Mouse (Mus musculus): ENCODE results near the gene Mien1. TPM values are rescaled to one million over a fixed set of nuclear protein-coding genes. Genes with fewer than 3 reads are reported as not detected.

Mien1 gene
- polyA plus RNA-seq, 1 experiment from 2014 or later: 253 TPM

DNA sequence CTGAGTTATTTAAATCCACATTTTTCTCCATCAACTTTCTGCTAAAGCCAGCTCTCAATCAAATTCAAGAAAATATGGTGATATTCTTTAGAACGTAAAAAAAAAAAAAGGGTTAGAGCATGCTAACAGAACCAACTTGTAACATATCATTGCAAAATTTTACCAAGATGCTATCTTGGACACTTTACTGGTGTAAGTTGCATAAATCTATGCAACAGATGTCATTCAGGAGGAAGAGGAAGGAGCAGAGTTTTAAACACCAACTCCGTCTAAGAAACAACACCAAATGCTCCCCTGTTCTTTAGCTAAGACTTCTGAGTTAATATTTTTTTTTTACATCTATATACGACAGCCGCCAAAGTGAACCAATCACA lies 37.6 kb upstream of the Mien1 start:
- Histone ChIP-seq H3K9me3 (ENCODE audit: control insufficient read depth, low read length) (no peaks in the 10 kb centered on the region), H3K9ac (replicated peaks; ENCODE audit: low read depth, low read length) (no peak overlapping the region), H3K27me3 (replicated peaks; ENCODE audit: control insufficient read depth, insufficient read depth, low read length) (no peaks in the 10 kb centered on the region), H3K36me3 (ENCODE audit: control insufficient read depth, insufficient read depth) (no peaks in the 10 kb centered on the region), H3K27ac (ENCODE audit: low read length) (no peak overlapping the region), H3K4me1 (replicated peaks; ENCODE audit: control insufficient read depth, insufficient read depth, low read length) (no peaks in the 10 kb centered on the region), H3K4me2 (ENCODE audit: low read length) (no peak overlapping the region), H3K4me3 (replicated peaks; ENCODE audit: low read length) (no peak overlapping the region)
- WGBS: 89% methylated on average over 4 of the region's 4 CpGs
- no peak for ATAC-seq

DNA sequence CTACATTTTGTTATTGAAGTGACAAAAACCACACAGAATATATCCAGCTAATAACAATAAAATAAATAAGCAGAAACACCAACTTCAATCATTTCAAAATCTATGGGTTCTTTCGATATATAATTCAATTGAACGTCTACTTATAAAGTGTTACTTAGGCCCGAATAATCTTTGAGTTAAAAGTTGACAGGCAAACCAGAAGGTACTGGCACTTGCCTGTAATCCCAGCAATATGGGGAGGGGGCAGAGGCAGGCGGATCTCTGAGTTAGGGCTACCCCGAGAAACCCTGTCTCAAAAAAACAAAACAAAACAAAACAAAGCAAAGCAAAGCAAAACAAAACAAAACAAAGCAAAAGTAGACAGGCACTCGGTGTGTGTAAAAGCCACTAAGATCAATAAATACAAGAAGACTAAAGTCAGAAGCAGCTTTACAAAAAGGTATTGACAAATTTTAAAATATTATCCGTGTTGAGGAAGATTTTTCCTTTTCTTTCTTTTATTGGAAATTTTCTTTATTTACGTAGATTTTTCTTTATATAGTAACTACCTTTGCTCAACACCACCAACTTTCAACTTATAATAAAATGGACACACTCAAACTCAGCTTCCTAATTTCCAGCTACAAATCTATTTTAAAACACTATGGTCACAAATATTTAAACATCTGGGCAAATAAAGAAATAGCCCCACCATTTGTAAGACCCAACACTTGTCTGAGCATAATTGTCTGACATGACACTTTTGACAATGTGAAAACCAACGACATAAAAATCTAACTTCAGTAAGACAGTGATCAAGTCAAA lies 37.0 kb upstream of the Mien1 start:
- no peak overlapping the region for H3K4me2 ChIP-seq (ENCODE audit: low read length)
- no peak for ATAC-seq
- no peaks in the 10 kb centered on the region for H3K9me3 ChIP-seq (ENCODE audit: control insufficient read depth, low read length)
- no peak overlapping the region for H3K9ac ChIP-seq (replicated peaks; ENCODE audit: low read depth, low read length)
- H3K4me1 ChIP-seq (replicated peaks; ENCODE audit: control insufficient read depth, insufficient read depth, low read length): no peaks in the 10 kb centered on the region
- H3K4me3 ChIP-seq (replicated peaks; ENCODE audit: low read length): no peak overlapping the region
- H3K27ac ChIP-seq (ENCODE audit: low read length): no peak overlapping the region
- WGBS: 90% methylated on average over 9 of the region's 9 CpGs
- H3K36me3 ChIP-seq (ENCODE audit: control insufficient read depth, insufficient read depth): no peaks in the 10 kb centered on the region
- no peaks in the 10 kb centered on the region for H3K27me3 ChIP-seq (replicated peaks; ENCODE audit: control insufficient read depth, insufficient read depth, low read length)

DNA sequence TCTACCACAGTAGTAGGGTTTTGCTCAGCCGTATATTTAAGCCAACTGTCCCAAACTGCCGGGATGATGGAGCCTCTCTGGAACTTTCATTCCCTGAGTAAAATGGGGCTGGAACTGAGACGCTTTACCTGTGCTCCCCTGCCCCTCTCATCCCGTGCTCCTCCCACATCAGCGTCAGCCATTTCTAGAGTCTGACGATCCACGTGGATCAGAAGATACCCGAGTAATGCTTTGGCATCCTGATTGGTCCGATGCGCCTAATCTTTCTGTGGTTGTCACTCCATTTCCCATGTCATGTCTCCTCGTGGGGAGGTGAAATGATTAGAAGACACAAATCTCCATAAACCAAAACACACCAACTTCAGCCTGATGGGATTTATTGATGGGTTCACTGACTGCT lies 36.2 kb upstream of the Mien1 start:
- H3K27ac ChIP-seq (ENCODE audit: low read length): no peak overlapping the region
- H3K4me3 ChIP-seq (replicated peaks; ENCODE audit: low read length): no peak overlapping the region
- ATAC-seq: no peak
- H3K27me3 ChIP-seq (replicated peaks; ENCODE audit: control insufficient read depth, insufficient read depth, low read length): no peaks in the 10 kb centered on the region
- 89% methylated on average over 11 of the region's 11 CpGs for WGBS
- H3K9ac ChIP-seq (replicated peaks; ENCODE audit: low read depth, low read length): no peak overlapping the region
- no peaks in the 10 kb centered on the region for H3K4me1 ChIP-seq (replicated peaks; ENCODE audit: control insufficient read depth, insufficient read depth, low read length)
- H3K4me2 ChIP-seq (ENCODE audit: low read length): no peak overlapping the region
- H3K9me3 ChIP-seq (ENCODE audit: control insufficient read depth, low read length): no peaks in the 10 kb centered on the region
- H3K36me3 ChIP-seq (ENCODE audit: control insufficient read depth, insufficient read depth): no peaks in the 10 kb centered on the region

DNA sequence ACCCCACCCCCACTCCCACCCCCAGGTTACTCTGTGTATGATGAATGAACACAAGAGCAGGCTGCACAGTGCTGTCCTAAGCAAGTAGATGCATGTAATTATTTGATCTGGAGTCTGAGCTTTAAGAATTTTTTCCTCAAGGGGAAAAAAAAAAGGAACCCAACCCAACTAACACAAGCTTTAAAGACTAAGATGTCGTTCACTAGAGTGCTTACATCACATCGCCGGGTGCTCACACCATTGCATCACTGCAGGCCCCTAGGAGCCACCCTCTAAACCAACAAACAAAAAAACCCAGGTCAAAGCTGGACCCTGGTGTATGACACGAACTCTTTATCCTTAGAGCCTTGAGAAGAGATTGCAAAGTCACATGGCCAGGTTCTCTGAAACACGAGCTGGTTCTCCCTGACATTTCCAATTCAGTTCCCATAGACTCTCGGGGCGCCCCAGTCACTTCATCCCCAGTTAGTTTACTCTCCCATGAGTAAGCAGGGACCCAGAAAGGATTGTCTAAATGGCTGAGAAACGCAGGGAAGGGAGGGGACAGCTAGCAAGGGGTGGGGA lies 35.2 kb upstream of the Mien1 start:
- H3K27me3 ChIP-seq (replicated peaks; ENCODE audit: control insufficient read depth, insufficient read depth, low read length): no peaks in the 10 kb centered on the region
- H3K4me2 ChIP-seq (ENCODE audit: low read length): no peak overlapping the region
- H3K9me3 ChIP-seq (ENCODE audit: control insufficient read depth, low read length): no peaks in the 10 kb centered on the region
- no peaks in the 10 kb centered on the region for H3K4me1 ChIP-seq (replicated peaks; ENCODE audit: control insufficient read depth, insufficient read depth, low read length)
- no peaks in the 10 kb centered on the region for H3K36me3 ChIP-seq (ENCODE audit: control insufficient read depth, insufficient read depth)
- WGBS: 60% methylated on average over 8 of the region's 8 CpGs
- no peak overlapping the region for H3K4me3 ChIP-seq (replicated peaks; ENCODE audit: low read length)
- no peak for ATAC-seq
- no peak overlapping the region for H3K27ac ChIP-seq (ENCODE audit: low read length)
- no peak overlapping the region for H3K9ac ChIP-seq (replicated peaks; ENCODE audit: low read depth, low read length)

DNA sequence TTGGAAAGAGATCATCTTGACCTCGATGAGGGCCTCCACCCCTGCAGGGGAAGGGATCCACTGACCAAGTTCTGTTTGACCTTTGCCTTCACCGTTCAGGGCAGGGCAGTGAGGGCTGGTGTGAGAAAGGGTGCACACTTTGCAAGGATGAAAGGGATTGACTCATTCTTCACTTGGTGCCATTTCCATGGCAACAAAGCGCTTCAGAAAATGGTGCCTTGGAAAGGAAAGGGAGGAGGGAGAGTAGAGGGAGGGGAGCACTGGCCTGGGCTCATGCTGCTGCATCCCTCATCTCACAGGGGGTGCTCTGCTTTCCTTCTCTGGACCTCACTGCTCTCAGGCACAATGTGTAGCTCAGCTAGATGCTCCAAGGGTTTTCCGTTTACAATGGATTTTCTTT lies 33.9 kb upstream of the Mien1 start:
- 42% methylated on average over 4 of the region's 4 CpGs for WGBS

DNA sequence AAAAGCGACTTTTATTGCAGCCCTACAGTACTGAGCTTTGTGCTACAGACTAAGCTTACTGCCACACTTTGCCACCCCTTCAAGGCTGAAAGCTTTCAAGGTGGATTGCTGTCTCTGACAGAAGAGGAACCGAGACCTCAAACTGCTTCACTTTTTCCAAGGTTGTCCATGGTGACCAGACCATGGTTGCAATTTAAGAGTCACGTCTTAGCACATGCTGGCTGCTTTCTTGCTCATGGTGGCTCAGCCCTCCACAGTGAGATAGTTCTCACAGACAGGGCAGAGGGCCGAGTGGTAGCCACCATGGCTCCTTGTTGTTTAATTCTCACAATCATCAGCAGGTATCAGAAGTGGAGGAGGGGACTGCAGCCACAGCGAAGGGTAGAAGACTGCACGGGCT lies 32.0 kb upstream of the Mien1 start:
- no peak overlapping the region for H3K27ac ChIP-seq (ENCODE audit: low read length)
- no peak for ATAC-seq
- H3K36me3 ChIP-seq (ENCODE audit: control insufficient read depth, insufficient read depth): no peaks in the 10 kb centered on the region
- no peaks in the 10 kb centered on the region for H3K27me3 ChIP-seq (replicated peaks; ENCODE audit: control insufficient read depth, insufficient read depth, low read length)
- 81% methylated on average over 6 of the region's 6 CpGs for WGBS
- H3K4me2 ChIP-seq (ENCODE audit: low read length): no peak overlapping the region
- no peak overlapping the region for H3K9ac ChIP-seq (replicated peaks; ENCODE audit: low read depth, low read length)
- H3K4me1 ChIP-seq (replicated peaks; ENCODE audit: control insufficient read depth, insufficient read depth, low read length): no peaks in the 10 kb centered on the region
- no peaks in the 10 kb centered on the region for H3K9me3 ChIP-seq (ENCODE audit: control insufficient read depth, low read length)
- no peak overlapping the region for H3K4me3 ChIP-seq (replicated peaks; ENCODE audit: low read length)

More for the DNA sequence above, 33.9 kb upstream of the Mien1 start:
- ATAC-seq: no peak
- Histone ChIP-seq H3K4me3 (replicated peaks; ENCODE audit: low read length) (no peak overlapping the region), H3K27me3 (replicated peaks; ENCODE audit: control insufficient read depth, insufficient read depth, low read length) (no peaks in the 10 kb centered on the region), H3K4me2 (ENCODE audit: low read length) (no peak overlapping the region), H3K9me3 (ENCODE audit: control insufficient read depth, low read length) (no peaks in the 10 kb centered on the region), H3K27ac (ENCODE audit: low read length) (no peak overlapping the region), H3K4me1 (replicated peaks; ENCODE audit: control insufficient read depth, insufficient read depth, low read length) (no peaks in the 10 kb centered on the region), H3K9ac (replicated peaks; ENCODE audit: low read depth, low read length) (no peak overlapping the region), H3K36me3 (ENCODE audit: control insufficient read depth, insufficient read depth) (no peaks in the 10 kb centered on the region)

DNA sequence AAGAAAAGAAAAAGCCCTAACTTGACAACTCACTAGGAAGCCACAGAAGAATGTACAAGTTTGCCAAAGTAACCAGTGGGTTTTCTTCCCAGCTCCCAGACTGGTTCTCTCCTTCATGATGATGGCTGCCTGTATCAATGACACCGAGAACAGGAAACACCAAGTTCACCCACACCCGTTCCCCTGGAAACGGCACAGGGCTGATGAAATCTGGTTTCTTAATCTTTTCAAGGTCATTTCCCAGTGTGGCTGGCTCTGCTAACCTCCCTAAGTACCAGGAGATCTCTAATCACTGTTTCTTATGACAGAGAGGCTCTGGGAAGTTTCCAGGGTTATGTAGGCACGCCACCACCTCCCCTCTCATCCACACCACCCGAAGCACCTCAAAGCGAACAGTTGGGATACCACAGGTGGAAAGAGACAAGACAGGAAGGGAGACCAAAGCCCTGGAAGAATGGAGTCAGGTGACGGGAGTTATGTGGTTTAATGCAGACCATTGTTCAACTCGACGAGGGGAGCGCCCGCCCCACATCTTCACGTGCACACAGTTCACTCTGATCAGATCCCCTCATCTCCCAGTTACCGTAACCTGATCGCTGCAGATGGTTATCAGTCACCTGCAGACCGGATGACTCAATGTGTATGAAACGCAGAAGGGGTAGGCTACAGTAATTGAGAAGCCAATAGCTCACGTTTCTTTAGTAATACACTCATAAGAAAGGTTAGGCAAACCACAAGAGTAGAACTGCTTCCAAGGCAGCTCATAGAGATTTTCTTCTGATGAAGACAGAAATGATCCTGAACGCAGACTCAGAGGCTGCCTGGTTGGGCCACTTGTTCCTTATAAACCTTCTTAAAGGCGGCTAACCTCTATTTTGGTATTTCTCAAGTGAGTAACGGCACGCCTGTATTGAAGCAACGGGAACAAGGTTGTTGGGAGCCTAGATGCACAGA lies 31.2 kb upstream of the Mien1 start:
- H3K27ac ChIP-seq (ENCODE audit: low read length): no peak overlapping the region
- no peak overlapping the region for H3K4me2 ChIP-seq (ENCODE audit: low read length)
- 84% methylated on average over 22 of the region's 22 CpGs for WGBS
- no peaks in the 10 kb centered on the region for H3K9me3 ChIP-seq (ENCODE audit: control insufficient read depth, low read length)
- no peak overlapping the region for H3K4me3 ChIP-seq (replicated peaks; ENCODE audit: low read length)
- no peaks in the 10 kb centered on the region for H3K4me1 ChIP-seq (replicated peaks; ENCODE audit: control insufficient read depth, insufficient read depth, low read length)
- H3K27me3 ChIP-seq (replicated peaks; ENCODE audit: control insufficient read depth, insufficient read depth, low read length): no peaks in the 10 kb centered on the region
- no peaks in the 10 kb centered on the region for H3K36me3 ChIP-seq (ENCODE audit: control insufficient read depth, insufficient read depth)
- no peak overlapping the region for H3K9ac ChIP-seq (replicated peaks; ENCODE audit: low read depth, low read length)
- no peak for ATAC-seq

DNA sequence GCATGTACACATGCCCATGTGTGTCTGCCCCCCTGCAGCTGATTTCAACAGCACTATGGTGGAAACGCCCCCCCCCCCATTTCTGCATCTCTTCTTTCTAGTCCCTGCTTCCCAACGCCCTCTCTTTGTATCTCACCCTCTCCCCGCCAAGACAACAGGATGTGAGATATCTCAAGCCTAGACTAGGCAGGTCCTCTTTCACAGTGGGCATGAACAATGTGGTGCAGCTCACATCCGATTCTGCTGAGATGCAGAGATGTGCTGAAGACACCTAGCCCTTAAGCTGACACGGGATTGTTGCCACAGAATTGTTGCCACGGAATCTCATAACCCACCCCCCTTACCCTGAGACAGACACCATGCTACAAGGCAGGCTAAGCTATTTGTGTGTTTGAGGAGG lies 25.7 kb upstream of the Mien1 start:
- peaks cover 3% of the 10 kb centered on the region for H3K27me3 ChIP-seq (replicated peaks; ENCODE audit: control insufficient read depth, insufficient read depth, low read length)
- no peak overlapping the region for H3K27ac ChIP-seq (ENCODE audit: low read length)
- H3K9me3 ChIP-seq (ENCODE audit: control insufficient read depth, low read length): no peaks in the 10 kb centered on the region
- H3K36me3 ChIP-seq (ENCODE audit: control insufficient read depth, insufficient read depth): no peaks in the 10 kb centered on the region
- no peak overlapping the region for H3K4me3 ChIP-seq (replicated peaks; ENCODE audit: low read length)
- no peak overlapping the region for H3K4me2 ChIP-seq (ENCODE audit: low read length)
- 74% methylated on average over 6 of the region's 6 CpGs for WGBS
- H3K9ac ChIP-seq (replicated peaks; ENCODE audit: low read depth, low read length): no peak overlapping the region
- no peak for ATAC-seq
- H3K4me1 ChIP-seq (replicated peaks; ENCODE audit: control insufficient read depth, insufficient read depth, low read length): no peaks in the 10 kb centered on the region

DNA sequence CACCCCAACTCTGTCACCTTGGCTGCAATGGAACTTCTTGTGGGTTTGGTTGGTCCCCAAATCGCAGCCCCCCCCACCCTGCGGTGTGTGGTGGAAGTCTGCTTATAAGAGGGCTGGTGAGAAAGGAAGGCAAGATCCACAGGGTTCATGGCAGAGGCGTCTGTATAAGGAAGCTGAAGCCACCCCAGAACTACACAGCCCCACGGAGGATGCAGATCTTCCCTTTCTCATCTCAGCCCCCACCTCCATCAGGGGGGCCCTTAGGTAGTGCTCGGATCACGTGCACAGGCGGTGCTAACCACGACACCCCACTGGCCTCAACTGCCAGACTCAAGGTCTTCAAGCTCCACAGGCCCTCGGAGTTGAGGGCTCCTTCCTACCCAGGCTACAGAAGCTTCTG lies 25.1 kb upstream of the Mien1 start:
- H3K4me1 ChIP-seq (replicated peaks; ENCODE audit: control insufficient read depth, insufficient read depth, low read length): no peaks in the 10 kb centered on the region
- WGBS: 87% methylated on average over 9 of the region's 9 CpGs
- no peak overlapping the region for H3K27ac ChIP-seq (ENCODE audit: low read length)
- H3K4me3 ChIP-seq (replicated peaks; ENCODE audit: low read length): no peak overlapping the region
- H3K36me3 ChIP-seq (ENCODE audit: control insufficient read depth, insufficient read depth): no peaks in the 10 kb centered on the region
- no peak overlapping the region for H3K4me2 ChIP-seq (ENCODE audit: low read length)
- H3K27me3 ChIP-seq (replicated peaks; ENCODE audit: control insufficient read depth, insufficient read depth, low read length): peaks cover 9% of the 10 kb centered on the region
- H3K9ac ChIP-seq (replicated peaks; ENCODE audit: low read depth, low read length): no peak overlapping the region
- no peaks in the 10 kb centered on the region for H3K9me3 ChIP-seq (ENCODE audit: control insufficient read depth, low read length)
- ATAC-seq: no peak

Data from forebrain, embryonic 16.5 days (tissue).